Mouse (Mus musculus) limb, embryonic 15.5 days (tissue): Measurements from ENCODE around the gene Alkbh2. TPM values are rescaled to one million over a fixed set of nuclear protein-coding genes. Genes with fewer than 3 reads are reported as not detected.

ENCODE experiments used
- ATAC-seq: fragments of 200-750 bp; cut with Nextera tagmentation; 2 replicates; pipeline ENCODE4 v1.8.0; 2017; ENCODE audit warnings: low read depth, moderate TSS enrichment; ENCODE audit not compliant: insufficient number of reproducible peaks, low FRiP score, low TSS enrichment
- H3K27ac ChIP-seq: fragments of 300-500 bp; sonication (generic); 2 replicates; pipeline ENCODE4 v1.5.1; 2015; ENCODE audit warnings: moderate library complexity, mild to moderate bottlenecking, inconsistent platforms
- H3K27me3 ChIP-seq: fragments of 300-500 bp; sonication (generic); 2 replicates; pipeline ENCODE4 v1.6.1; 2015; ENCODE audit warnings: inconsistent platforms
- H3K36me3 ChIP-seq: fragments of 300-500 bp; sonication (generic); 2 replicates; pipeline ENCODE4 v1.6.1; 2015; ENCODE audit warnings: inconsistent platforms
- H3K4me1 ChIP-seq: fragments of 300-500 bp; sonication (generic); 2 replicates; pipeline ENCODE4 v1.6.1; 2015; ENCODE audit warnings: inconsistent platforms
- H3K4me2 ChIP-seq: fragments of 300-500 bp; sonication (generic); 2 replicates; pipeline ENCODE4 v1.6.1; 2015; ENCODE audit warnings: mild to moderate bottlenecking, inconsistent platforms
- H3K4me3 ChIP-seq: fragments of 300-500 bp; sonication (generic); 2 replicates; pipeline ENCODE4 v1.5.1; 2015; ENCODE audit warnings: mild to moderate bottlenecking, inconsistent platforms
- H3K9ac ChIP-seq: fragments of 300-500 bp; sonication (generic); 2 replicates; pipeline ENCODE4 v1.6.1; 2015; ENCODE audit warnings: inconsistent platforms
- H3K9me3 ChIP-seq: fragments of 300-500 bp; sonication (generic); 2 replicates; pipeline ENCODE4 v1.6.1; 2016; ENCODE audit warnings: inconsistent platforms
- WGBS: fragments of 180-500 bp; shearing (Covaris S2); methylation state at CpG from one replicate; pipeline ENCODE4 v1.1.7; 2015; 5-methylcytosine and 5-hydroxymethylcytosine counted together
- polyA plus RNA-seq: library from polyadenylated mRNA; unstranded; fragments of >200 nt; fragmentation: Nextera tagmentation; extraction: Ambion mirVana; gene quantifications from 2 replicates; pipeline ENCODE4 v1.2.1, GENCODE M21; 2015

Alkbh2 gene
- 10.0 and 10.4 TPM in 2 replicates for polyA plus RNA-seq

DNA sequence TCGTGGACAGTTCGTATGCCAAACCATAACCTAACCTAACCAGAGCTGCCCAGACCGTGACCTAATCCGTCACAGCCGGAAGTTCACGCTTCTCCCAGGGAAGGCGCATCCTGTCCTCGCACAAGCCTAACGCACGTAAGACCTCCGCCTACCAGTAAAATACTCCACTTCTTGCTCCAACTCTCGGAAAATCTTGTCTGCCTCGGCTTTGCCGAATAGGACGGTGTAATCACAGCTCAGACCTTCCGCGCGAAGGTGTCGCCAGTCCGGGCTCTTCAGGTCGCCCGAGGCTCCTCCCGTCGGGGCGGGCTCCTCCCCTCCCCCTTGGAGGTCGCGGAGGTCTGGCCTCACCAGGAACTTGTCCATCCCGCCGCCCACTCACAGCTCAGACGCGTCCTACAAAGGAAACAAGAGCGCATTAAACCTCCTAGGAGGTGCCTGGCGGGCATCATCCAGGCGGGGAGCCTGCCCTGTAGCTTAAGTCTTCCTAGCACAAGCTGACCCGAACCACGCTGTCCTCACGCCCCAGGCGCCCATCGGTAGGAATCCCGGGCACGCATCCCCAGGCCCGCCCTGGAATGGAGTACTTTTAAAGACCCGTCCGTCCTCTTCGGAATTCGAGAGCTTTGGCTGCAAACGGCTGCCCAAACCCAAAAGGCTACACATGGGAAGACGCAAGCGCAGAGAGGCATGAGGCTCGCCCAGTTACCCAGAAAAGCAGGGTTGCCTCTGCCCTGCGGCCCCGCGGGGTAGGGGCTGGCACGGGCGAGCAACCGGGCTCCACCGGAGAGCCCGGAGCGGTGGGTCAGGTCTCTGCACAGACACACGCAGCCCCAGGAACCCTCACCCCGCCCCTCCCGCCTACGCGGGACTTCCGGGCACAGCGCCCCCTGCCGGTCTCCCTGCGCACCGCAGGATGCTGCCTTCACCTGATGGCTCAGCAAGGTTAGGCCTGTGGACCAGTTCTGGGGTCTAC is at the start of gene Alkbh2:
TSS of gene Alkbh2 (minus strand) at position 845 of the 976 bp plus-strand sequence.
- peak within 1 kb of the TSS; percentile 50 for H3K9ac ChIP-seq
- WGBS = 1% methylated on average over 68 of the region's 69 CpGs

DNA sequence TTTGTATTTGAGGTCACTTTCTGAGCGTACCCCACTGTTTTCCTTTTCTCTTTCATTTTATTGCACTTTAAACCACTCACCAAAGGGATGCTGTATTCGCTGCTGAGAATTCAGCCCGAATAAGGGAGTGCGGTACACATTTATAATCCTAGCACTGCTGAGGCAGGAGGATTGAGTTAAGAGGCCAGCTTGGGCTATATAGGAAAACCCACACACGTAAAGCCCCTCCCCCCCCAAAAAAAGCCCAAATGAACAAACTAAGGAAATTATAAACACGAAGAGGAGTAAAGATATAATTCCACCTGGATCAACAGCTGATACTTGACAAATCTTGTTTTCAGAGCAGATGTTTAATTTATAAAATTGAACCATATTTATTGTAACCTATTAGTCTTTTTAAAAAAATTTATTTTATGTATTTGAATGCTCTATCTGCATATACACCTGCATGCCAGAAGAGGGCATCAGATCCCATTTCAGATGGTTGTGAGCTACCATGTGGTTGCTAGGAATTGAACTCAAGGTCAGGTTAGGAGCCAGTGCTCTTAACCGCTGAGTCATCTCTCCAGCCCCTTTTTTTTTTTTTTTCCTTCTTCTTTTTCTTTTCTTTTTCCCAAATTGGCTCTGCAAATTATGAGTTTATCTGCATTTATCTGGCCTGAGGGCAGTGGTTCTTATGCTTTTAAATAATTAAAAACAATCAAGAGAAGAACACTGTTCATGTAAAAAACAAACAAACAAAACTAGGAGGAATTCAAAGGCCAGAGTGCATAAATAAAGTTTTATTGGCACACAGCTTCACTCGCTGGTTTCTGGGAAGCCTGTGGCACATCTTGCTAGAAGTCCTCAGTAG is 48.8 kb upstream of the Alkbh2 start:
- ATAC-seq = no peak
- 46% methylated on average over 8 of the region's 8 CpGs for WGBS
- peak overlapping the region; percentile 92 for H3K4me2 ChIP-seq
- H3K9ac ChIP-seq = no peak overlapping the region
- peaks cover 18% of the 10 kb centered on the region for H3K4me1 ChIP-seq
- no peaks in the 10 kb centered on the region for H3K27me3 ChIP-seq
- no peak overlapping the region for H3K27ac ChIP-seq
- no peaks in the 10 kb centered on the region for H3K9me3 ChIP-seq
- H3K4me3 ChIP-seq = peak overlapping the region; percentile 57
- H3K36me3 ChIP-seq = no peaks in the 10 kb centered on the region

More for the DNA sequence above, at the start of gene Alkbh2:
- H3K4me3 ChIP-seq = peak within 1 kb of the TSS; percentile 70
- H3K4me1 ChIP-seq = peaks cover 24% of the 10 kb centered on the region
- H3K27me3 ChIP-seq = no peaks in the 10 kb centered on the region
- peak within 1 kb of the TSS; percentile 91 for H3K27ac ChIP-seq
- H3K36me3 ChIP-seq = peaks cover 29% of the 10 kb centered on the region
- no peak; the same call in 1 of the 2 replicates for ATAC-seq
- H3K4me2 ChIP-seq = peak within 1 kb of the TSS; percentile 94
- no peaks in the 10 kb centered on the region for H3K9me3 ChIP-seq

DNA sequence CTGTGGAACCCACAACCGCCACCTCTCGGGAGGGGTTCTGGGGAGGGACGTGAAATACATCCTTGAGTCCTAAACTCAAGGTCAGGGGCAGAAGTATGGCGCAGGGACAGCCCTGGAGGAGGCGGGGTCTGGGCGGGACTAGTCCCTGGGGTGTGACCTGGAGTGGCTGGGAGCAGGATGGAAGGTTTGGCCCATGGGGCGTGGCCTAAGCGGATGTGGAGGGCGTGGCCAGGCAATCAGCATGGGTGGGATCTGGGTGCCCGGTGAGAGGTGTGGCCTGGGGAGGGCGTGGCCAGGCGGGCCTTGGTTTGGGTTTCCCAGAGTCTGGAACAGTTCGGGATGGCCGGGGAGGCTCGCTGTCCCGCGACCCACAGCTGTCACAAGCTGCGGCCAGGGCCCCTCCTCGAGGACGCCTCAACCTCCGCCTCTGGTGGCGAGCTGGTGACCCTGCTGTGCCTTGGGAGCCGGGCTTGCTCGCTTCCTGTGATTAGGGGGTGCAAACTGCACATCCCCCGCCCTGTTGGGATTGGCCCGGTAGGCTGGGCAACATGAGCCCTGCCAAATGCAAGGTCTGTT is 47.7 kb upstream of the Alkbh2 start:
- peak; percentile 94 for ATAC-seq
- 1% methylated on average over 26 of the region's 26 CpGs for WGBS

DNA sequence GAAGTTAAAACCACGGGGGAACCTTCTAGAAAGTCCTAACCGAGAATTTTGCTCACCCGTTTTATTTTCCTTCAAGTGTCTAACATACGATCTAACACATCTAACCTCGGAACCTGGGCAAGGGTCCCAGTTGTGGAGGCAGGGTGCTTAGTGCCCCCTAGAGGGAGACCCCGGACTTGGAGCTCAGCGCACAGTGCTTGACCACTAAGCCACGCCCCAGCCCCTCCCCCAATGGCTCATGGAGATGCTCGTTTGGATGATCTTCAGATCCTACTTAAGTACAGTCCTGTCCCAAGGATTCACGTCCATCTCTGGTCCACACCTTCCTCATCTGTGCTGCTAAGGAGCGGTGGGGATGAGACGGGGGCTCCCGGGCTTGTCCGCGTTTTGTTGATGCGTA is 46.6 kb upstream of the Alkbh2 start:
- ATAC-seq = no peak
- H3K4me3 ChIP-seq = peak overlapping the region; percentile 5; the same call in 1 of the 2 replicates
- no peaks in the 10 kb centered on the region for H3K36me3 ChIP-seq
- H3K27me3 ChIP-seq = no peaks in the 10 kb centered on the region
- no peak overlapping the region for H3K27ac ChIP-seq
- peaks cover 18% of the 10 kb centered on the region for H3K4me1 ChIP-seq
- peak overlapping the region; percentile 29 for H3K4me2 ChIP-seq
- H3K9ac ChIP-seq = no peak overlapping the region
- no peaks in the 10 kb centered on the region for H3K9me3 ChIP-seq
- 13% methylated on average over 16 of the region's 16 CpGs for WGBS

More for the DNA sequence above, 47.7 kb upstream of the Alkbh2 start:
- Histone ChIP-seq H3K4me2 (peak overlapping the region; percentile 92), H3K9me3 (no peaks in the 10 kb centered on the region), H3K27ac (peak overlapping the region; percentile 61; the same call in 1 of the 2 replicates), H3K36me3 (no peaks in the 10 kb centered on the region), H3K4me1 (peaks cover 18% of the 10 kb centered on the region), H3K27me3 (no peaks in the 10 kb centered on the region), H3K9ac (peak overlapping the region; percentile 44), H3K4me3 (peak overlapping the region; percentile 57)

DNA sequence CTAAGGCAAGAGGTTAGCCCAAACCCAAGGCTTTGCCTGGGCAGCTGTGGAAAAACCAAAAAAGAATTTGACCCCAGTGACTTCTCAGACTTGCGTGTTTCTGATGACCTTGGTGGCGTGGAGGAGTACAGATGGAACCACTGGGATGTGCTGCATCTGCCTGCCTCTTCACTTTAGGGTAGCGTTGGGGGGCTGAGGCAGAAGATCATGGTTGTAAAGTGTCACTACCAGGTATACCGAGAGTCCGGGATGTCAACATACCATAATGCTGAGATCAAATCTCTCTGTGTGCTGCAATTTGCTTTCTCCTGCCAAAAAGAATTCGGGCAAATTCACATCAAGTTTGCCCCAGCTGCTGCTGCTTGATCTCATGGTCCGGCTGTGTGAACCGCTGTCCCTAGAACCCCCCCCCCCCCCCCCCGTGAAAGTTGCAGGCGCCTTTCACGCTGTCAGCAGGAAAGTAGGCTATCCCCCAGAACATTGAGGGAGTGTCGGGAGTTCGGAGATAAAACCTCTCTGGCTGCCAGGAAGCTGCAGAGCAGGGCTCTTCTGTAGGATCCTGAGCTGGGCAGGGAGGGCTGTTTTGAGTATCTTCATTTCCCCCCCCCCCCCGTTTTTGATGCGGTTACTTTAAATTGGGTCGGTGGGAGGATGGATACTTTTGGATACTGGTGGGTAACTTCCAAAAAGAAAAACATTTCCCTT is 46.0 kb upstream of the Alkbh2 start:
- H3K27ac ChIP-seq = no peak overlapping the region
- 22% methylated on average over 16 of the region's 16 CpGs for WGBS
- peak overlapping the region; percentile 29 for H3K4me2 ChIP-seq
- no peak for ATAC-seq
- H3K36me3 ChIP-seq = no peaks in the 10 kb centered on the region
- no peaks in the 10 kb centered on the region for H3K9me3 ChIP-seq
- peaks cover 18% of the 10 kb centered on the region for H3K4me1 ChIP-seq
- H3K27me3 ChIP-seq = no peaks in the 10 kb centered on the region
- H3K9ac ChIP-seq = no peak overlapping the region
- no peak overlapping the region; the same call in 1 of the 2 replicates for H3K4me3 ChIP-seq

DNA sequence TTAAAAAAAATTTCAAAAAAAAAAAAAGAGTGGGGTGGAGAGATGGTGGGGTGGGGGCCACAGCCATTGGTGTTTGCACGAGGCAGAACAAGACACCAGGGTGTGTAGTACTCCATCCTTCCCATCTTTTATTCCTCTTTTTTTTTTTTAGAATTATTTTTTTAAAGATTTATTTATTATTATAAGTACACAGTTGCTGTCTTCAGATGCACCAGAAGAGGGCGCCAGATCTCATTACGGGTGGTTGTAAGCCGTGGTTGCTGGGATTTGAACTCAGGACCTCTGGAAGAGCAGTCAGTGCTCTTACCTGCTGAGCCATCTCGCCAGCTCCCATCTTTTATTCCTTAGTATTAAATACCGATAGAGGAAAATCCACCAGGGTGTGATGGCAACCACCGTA is 45.4 kb upstream of the Alkbh2 start:
- 71% methylated on average over 7 of the region's 7 CpGs for WGBS
- Histone ChIP-seq H3K4me3 (no peak overlapping the region), H3K4me2 (no peak overlapping the region), H3K4me1 (peaks cover 18% of the 10 kb centered on the region), H3K9me3 (no peaks in the 10 kb centered on the region), H3K27me3 (no peaks in the 10 kb centered on the region), H3K27ac (no peak overlapping the region), H3K9ac (no peak overlapping the region), H3K36me3 (no peaks in the 10 kb centered on the region)
- no peak for ATAC-seq

DNA sequence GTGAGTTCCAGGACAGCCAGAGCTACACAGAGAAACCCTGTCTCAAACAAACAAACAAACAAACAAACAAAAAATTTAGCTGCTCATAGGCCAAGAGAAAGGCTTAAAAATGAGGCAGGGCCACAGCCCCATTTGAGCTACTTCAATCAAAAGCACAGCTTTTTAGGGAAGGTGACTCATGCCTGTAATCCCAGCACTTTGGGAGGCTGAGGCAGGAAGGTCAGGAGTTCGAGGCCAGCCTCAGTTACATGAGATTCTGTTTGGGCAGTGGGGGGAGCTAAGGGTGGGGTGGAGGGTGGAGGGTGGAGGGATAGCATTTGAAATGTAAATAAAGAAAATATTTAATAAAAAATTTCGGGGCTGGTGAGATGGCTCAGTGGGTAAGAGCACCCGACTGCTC is 44.9 kb upstream of the Alkbh2 start:
- ATAC-seq = no peak
- Histone ChIP-seq H3K36me3 (no peaks in the 10 kb centered on the region), H3K4me3 (no peak overlapping the region), H3K9me3 (no peaks in the 10 kb centered on the region), H3K9ac (no peak overlapping the region), H3K27ac (no peak overlapping the region), H3K4me1 (peaks cover 18% of the 10 kb centered on the region), H3K27me3 (no peaks in the 10 kb centered on the region), H3K4me2 (no peak overlapping the region)
- 87% methylated on average over 3 of the region's 3 CpGs for WGBS

DNA sequence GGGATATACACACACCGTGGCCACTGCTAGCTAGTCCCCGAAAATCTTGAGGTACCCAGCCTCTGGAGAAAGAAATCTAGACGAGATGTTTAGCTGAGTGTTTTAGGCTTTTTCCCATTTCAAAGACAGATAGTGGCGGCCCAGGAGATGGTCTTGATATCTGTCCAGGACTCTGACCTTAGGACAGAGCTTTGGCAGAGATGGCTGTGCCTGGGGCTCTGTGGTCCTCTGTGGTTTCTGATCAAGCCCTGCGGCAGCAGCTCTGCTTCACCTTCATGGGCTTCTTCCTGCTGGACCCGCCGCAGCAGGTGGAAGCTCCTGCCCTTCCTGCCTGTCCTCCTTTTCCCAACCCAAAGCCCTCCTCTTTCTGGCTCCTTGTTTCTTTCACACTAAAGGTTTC is 42.3 kb upstream of the Alkbh2 start:
- no peaks in the 10 kb centered on the region for H3K9me3 ChIP-seq
- H3K4me2 ChIP-seq = no peak overlapping the region
- ATAC-seq = no peak
- H3K4me3 ChIP-seq = no peak overlapping the region
- H3K36me3 ChIP-seq = no peaks in the 10 kb centered on the region
- no peaks in the 10 kb centered on the region for H3K27me3 ChIP-seq
- H3K27ac ChIP-seq = no peak overlapping the region
- H3K9ac ChIP-seq = no peak overlapping the region
- H3K4me1 ChIP-seq = peaks cover 5% of the 10 kb centered on the region; the same call in 1 of the 2 replicates
- 76% methylated on average over 7 of the region's 7 CpGs for WGBS

DNA sequence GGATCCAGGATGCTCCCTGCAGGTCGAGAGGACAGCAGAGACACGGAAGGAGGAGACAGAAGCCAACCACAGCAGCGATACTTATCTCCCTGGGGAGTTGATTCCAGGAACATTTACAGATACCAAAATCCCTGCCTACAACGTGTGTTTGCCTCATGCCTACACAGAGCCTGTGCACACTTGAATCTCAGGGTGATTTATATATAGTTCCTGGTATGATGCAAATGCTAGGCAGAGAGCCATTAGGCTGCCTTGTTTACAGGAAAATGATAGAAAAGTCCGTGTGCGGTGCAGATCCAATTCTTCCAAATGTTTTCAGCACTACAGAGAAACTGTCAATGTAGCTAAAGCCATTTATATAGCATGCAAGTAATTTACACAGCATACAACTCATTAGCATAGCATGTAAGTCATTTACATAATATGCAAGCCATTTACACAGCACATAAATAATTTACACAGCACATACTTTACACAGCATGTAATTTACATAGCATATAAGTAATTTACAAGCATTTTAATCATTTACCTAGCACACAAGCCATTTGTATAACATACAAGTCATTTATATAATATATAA is 35.2 kb upstream of the Alkbh2 start:
- no peaks in the 10 kb centered on the region for H3K36me3 ChIP-seq
- ATAC-seq = no peak
- H3K27ac ChIP-seq = no peak overlapping the region
- no peak overlapping the region for H3K4me2 ChIP-seq
- no peaks in the 10 kb centered on the region for H3K4me1 ChIP-seq
- no peak overlapping the region for H3K4me3 ChIP-seq
- H3K9ac ChIP-seq = no peak overlapping the region
- 65% methylated on average over 6 of the region's 6 CpGs for WGBS
- H3K27me3 ChIP-seq = no peaks in the 10 kb centered on the region
- no peaks in the 10 kb centered on the region for H3K9me3 ChIP-seq

DNA sequence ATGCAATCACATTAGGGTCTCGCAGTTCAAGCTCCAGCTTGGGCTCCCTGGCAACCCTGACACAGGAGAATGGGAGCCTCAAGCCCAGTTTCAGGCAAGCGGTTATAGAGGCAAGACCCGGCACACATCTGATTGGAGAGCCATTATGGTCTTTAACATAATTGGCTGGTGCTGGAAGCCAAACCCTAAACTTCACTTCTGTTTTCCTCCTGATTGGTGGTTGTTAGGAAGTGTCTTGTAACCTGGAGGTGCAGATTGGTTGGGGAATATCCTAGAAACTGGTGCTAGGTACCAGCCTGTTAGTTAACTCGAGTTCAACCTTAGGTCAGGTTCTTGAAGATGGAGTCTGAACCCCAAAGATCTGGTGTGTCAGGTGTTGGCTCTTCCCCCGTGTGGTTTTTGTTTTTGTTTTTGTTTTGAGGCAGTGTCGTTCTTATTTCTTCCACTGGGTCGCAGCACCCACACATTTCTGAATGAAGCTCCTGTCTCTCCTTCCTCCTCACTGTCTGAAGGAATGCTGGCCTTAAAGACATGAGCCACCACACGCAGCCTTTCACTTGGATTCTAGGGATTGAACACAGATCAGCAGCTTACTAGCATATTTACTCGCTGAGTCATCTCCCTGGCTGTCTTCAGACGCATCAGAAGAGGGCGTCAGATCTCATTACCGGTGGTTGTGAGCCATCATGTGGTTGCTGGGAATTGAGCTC is 34.2 kb upstream of the Alkbh2 start:
- Histone ChIP-seq H3K4me1 (no peaks in the 10 kb centered on the region), H3K4me3 (no peak overlapping the region), H3K36me3 (no peaks in the 10 kb centered on the region), H3K4me2 (no peak overlapping the region), H3K27me3 (no peaks in the 10 kb centered on the region), H3K9ac (no peak overlapping the region), H3K27ac (no peak overlapping the region), H3K9me3 (no peaks in the 10 kb centered on the region)
- WGBS = 45% methylated on average over 12 of the region's 12 CpGs
- ATAC-seq = no peak
